Mouse (Mus musculus): ENCODE data around the gene Ttll3.

Gene Ttll3

GRCm38 (mm10) chr6:113426696-113427095, 37.6 kb downstream of the Ttll3 start:
- no peak for DNase-seq (ENCODE audit: low spot score)

- DNase-seq (ENCODE audit: low spot score): no peak
Measured at GRCm38 (mm10) chr6:113427397-113427796, 38.3 kb downstream of the Ttll3 start.

- DNase-seq (ENCODE audit: low spot score): no peak
Measured at GRCm38 (mm10) chr6:113428006-113428405, 38.9 kb downstream of the Ttll3 start.

DNA sequence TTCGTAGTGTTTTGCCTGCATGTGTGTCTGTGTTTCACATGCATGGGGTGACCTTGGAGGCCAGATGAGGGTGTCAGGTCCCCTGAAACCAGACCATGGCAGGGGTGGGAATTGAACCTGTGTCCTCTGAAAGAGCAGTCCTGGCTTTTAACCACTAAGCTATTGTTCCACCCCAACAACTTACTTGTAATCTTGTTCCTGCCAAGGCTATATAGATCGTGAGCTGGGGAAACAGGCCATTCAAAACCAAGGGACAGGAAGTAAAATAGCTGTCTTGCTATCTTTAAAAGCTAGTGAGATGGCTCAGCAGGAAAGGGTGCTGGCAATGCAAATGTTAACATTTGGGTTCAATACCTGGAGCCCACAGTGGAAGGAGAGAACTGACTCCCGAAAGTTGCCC, 40.9 kb downstream of the Ttll3 start:
- DNase-seq (ENCODE audit: low spot score): no peak

GRCm38 (mm10) chr6:113430846-113431245, 41.8 kb downstream of the Ttll3 start:
- no peak for DNase-seq (ENCODE audit: low spot score)

- no peak for DNase-seq (ENCODE audit: low spot score)
Measured at GRCm38 (mm10) chr6:113431801-113432200, 42.7 kb downstream of the Ttll3 start.

- no peak for DNase-seq (ENCODE audit: low spot score)
Measured at GRCm38 (mm10) chr6:113433661-113434060, 44.6 kb downstream of the Ttll3 start.

DNA sequence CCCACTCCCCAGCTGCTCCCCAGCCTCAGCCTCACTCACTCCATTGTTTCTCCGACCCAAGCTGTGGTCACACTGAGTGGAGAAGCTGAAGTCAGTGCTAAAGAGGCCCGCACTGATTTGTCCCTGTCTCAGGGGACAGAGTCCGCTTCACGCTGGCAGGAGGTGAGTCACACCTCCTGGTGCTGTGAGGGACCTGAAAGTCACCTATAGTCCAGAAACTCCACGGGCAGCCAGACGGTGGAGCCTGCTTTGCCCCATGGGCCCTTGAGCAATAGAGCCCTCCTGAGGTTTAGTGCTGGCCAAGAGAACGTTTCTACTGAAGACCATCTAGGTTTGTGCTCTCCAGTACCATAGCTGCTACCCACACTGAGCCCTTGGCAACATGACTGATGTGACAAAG, 45.6 kb downstream of the Ttll3 start:
- no peak for DNase-seq (ENCODE audit: low spot score)

- DNase-seq (ENCODE audit: low spot score): no peak
Measured at GRCm38 (mm10) chr6:113435664-113436205, 46.7 kb downstream of the Ttll3 start, which contains the start of gene Cidec. Cidec (minus strand) TSS chr6:113435760.

GRCm38 (mm10) chr6:113437135-113437534, 48.1 kb downstream of the Ttll3 start:
- no peak for DNase-seq (ENCODE audit: low spot score)

DNA sequence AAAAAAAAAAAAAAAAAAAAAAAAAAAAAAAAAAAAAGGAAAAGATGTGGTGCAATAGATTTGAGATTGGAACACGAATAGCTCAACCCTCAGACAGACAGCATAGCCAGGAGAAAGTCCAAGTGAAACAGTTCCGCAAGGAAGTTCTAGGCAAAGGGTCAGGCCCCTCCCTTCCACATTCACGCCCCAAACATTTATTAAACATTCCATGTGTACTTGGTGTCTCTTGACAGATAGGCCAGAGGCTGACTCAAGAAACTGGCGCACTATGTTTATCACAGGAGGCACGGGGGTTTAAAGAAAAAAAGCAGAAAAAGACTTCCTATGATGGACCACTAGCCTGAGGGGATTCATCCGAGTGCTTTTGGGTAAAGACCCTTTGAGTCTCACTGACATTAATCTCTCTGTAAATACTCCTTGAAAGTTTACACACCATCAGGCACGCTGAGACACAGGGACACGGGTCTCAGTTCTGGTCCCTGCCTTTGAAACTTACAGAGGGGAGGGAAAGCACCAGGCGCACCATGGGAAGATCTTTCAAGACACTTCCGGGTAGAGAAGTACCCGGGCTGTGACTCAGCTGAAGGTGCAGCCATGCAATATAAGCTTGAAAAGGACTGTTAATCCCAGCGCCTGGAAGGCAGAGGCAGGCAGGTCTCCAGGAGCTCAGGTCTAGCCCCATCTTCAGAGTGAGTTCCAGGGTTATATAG, 49.8 kb downstream of the Ttll3 start:
- DNase-seq (ENCODE audit: low spot score): no peak

- no peak for DNase-seq (ENCODE audit: low spot score)
Measured at GRCm38 (mm10) chr6:113440686-113441085, 51.6 kb downstream of the Ttll3 start.

- peak; percentile 69 for DNase-seq (ENCODE audit: low spot score)
Measured at GRCm38 (mm10) chr6:113441147-113441680, 52.2 kb downstream of the Ttll3 start.

- no peak for DNase-seq (ENCODE audit: low spot score)
Measured at GRCm38 (mm10) chr6:113442087-113442441, 53.0 kb downstream of the Ttll3 start.

- peak; percentile 93 for DNase-seq (ENCODE audit: low spot score)
Measured at GRCm38 (mm10) chr6:113442442-113443090, 53.5 kb downstream of the Ttll3 start, which contains the start of gene Jagn1. Jagn1 (plus strand) TSS chr6:113442569.

GRCm38 (mm10) chr6:113443091-113443490, 54.0 kb downstream of the Ttll3 start:
- DNase-seq (ENCODE audit: low spot score): no peak

- DNase-seq (ENCODE audit: low spot score): no peak
Measured at GRCm38 (mm10) chr6:113444207-113444965, 55.3 kb downstream of the Ttll3 start.

DNA sequence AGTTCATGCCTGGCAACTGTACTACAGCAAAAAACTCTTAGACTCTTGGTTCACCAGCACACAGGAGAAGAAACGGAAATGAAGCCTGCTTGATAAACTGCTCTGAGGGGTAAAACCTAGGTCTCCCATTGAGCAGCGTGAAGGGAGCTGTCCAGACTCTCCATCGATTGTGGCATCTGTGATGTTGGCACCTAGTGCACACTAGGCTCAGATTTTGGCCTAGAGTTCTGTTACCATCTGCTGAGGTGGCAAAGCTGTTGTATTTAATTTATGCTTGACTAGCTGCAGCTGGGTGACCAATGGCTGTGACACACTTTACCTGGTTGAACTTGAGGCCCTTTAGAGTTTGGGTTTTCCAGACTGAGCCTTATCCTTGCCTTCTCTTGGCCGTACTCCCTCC, 58.6 kb downstream of the Ttll3 start:
- no peak for DNase-seq (ENCODE audit: low spot score)

DNA sequence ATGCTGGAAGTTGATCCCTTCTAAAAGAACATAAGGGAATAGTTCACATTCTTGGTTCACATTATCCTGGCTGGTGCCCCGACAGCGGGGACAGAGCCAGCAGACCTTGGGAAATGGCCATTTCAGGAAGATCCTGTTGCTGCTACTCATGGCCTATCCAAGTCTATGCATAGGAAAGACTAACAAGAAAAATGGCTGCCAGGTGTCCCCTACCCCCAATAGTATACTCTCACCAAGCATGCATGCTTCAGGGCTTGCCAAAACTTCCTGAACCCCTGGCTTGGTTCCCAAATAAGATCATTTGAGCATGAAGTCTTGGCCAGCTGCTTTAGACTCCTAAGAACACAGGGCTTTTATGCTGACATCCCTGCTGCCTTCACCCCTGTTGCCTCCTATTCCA, 62.8 kb downstream of the Ttll3 start:
- DNase-seq (ENCODE audit: low spot score): no peak

GRCm38 (mm10) chr6:113455007-113455406, 65.9 kb downstream of the Ttll3 start:
- no peak for DNase-seq (ENCODE audit: low spot score)

DNA sequence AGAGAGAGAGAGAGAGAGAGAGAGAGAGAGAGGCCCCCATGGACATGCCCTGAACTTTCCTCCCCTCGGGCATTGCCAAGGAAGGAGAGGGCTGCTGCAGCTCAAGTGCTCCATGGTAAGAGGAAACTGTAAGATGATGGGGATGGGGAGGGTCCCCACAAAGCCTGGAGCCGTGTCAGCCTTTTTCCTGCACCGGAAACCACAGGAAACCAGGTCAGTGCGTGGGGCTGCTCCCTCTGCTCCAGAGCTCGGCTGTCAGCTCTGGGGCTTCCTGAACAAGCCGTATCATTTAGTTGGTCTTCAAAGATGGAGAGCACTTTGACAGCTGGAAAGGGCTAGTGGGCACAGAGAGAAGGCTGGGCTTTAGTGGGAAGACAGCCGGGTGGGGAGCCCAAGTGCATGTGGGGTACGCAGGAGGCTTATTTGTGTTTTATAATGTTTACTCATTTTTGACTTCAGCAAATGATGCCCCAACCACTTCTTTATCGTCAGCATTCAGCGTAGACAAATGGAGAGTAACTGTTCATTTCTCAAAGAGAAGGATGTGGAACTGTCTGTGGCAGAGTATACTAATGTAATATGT, 69.0 kb downstream of the Ttll3 start, which contains the start of gene Il17re:
Gene Il17re (plus strand): TSS at position 533 of the 583 bp plus-strand sequence.
- DNase-seq (ENCODE audit: low spot score): no peak

DNA sequence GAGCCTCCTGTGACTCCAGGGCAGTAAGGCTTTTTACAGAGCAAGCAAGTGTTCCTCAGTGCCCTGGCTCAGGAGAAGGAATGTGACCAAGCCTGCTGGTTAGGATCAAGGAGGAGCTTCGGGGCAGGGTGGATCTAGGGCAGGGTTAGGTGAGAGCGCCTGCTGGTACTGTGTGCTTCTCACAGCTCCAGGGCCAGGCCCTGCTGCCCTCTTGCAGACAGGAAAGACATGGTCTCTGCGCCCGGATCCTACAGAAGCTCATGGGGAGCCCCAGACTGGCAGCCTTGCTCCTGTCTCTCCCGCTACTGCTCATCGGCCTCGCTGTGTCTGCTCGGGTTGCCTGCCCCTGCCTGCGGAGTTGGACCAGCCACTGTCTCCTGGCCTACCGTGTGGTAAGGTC, 69.6 kb downstream of the Ttll3 start:
- DNase-seq (ENCODE audit: low spot score): peak; percentile 45

Data from urinary bladder, postnatal 25 days (tissue).